Mouse (Mus musculus) stomach, embryonic 16.5 days (tissue): ENCODE measurements around the gene Skida1. TPM values are rescaled to one million over a fixed set of nuclear protein-coding genes. Genes with fewer than 3 reads are reported as not detected.

Source experiments
- ATAC-seq: fragments of 200-750 bp; cut with Nextera tagmentation; 2 replicates; pipeline ENCODE4 v1.8.0; 2017; ENCODE audit warnings: moderate number of reproducible peaks, moderate TSS enrichment; ENCODE audit not compliant: insufficient read depth, low FRiP score
- H3K27ac ChIP-seq: fragments of 300-500 bp; sonication (generic); 2 replicates; pipeline ENCODE4 v1.5.1; 2014; ENCODE audit warnings: low read length
- H3K27me3 ChIP-seq: fragments of 300-500 bp; sonication (generic); 2 replicates; pipeline ENCODE4 v1.6.1; 2014; ENCODE audit warnings: low read length, control low read depth, mixed read lengths; ENCODE audit not compliant: control insufficient read depth, insufficient read depth
- H3K36me3 ChIP-seq: fragments of 300-500 bp; sonication (generic); 2 replicates; pipeline ENCODE4 v1.6.1; 2014; ENCODE audit warnings: low read length; ENCODE audit not compliant: control insufficient read depth, insufficient read depth
- H3K4me1 ChIP-seq: fragments of 300-500 bp; sonication (generic); 2 replicates; pipeline ENCODE4 v1.6.1; 2014; ENCODE audit warnings: low read length, control low read depth, mixed read lengths; ENCODE audit not compliant: control insufficient read depth, insufficient read depth
- H3K4me2 ChIP-seq: fragments of 300-500 bp; sonication (generic); 2 replicates; pipeline ENCODE4 v1.6.1; 2014; ENCODE audit warnings: low read depth, low read length, mixed read lengths
- H3K4me3 ChIP-seq: fragments of 300-500 bp; sonication (generic); replicated peaks from 2 replicates; pipeline ENCODE4 v1.5.1; 2014; ENCODE audit warnings: mild to moderate bottlenecking, low read length
- H3K9ac ChIP-seq: fragments of 300-500 bp; sonication (generic); 2 replicates; pipeline ENCODE4 v1.6.1; 2014; ENCODE audit warnings: low read length
- H3K9me3 ChIP-seq: fragments of 300-500 bp; sonication (generic); replicated peaks from 2 replicates; pipeline ENCODE4 v1.6.1; 2016; ENCODE audit warnings: low read length, control low read depth; ENCODE audit not compliant: control insufficient read depth
- WGBS: fragments of 180-500 bp; shearing (Covaris S2); extraction: QIAGEN DNeasy Blood & Tissue Kit; methylation state at CpG from one replicate; pipeline ENCODE4 v1.1.7; 2014; 5-methylcytosine and 5-hydroxymethylcytosine counted together
- polyA plus RNA-seq: library from polyadenylated mRNA; unstranded; fragments of >200 nt; fragmentation: Nextera tagmentation; extraction: Ambion mirVana; gene quantifications from 2 replicates; pipeline ENCODE4 v1.2.1, GENCODE M21; 2015

Gene Skida1
- polyA plus RNA-seq, 1 experiment from 2014 or later: 3.6 TPM

GRCm38 (mm10) chr2:18034371-18035250 lies 14.2 kb downstream of the Skida1 start:
- Histone ChIP-seq H3K4me2 (no peak overlapping the region), H3K27ac (no peak overlapping the region), H3K4me1 (peaks cover 12% of the 10 kb centered on the region), H3K9me3 (no peaks in the 10 kb centered on the region), H3K36me3 (no peaks in the 10 kb centered on the region), H3K9ac (no peak overlapping the region), H3K4me3 (no peak overlapping the region), H3K27me3 (no peaks in the 10 kb centered on the region)
- WGBS: 75% methylated on average over 10 of the region's 10 CpGs
- ATAC-seq: no peak

- no peak overlapping the region for H3K4me2 ChIP-seq
- WGBS: 69% methylated on average over 10 of the region's 10 CpGs
- no peaks in the 10 kb centered on the region for H3K27me3 ChIP-seq
- H3K9me3 ChIP-seq: no peaks in the 10 kb centered on the region
- peaks cover 10% of the 10 kb centered on the region for H3K4me1 ChIP-seq
- H3K36me3 ChIP-seq: no peaks in the 10 kb centered on the region
- no peak overlapping the region for H3K4me3 ChIP-seq
- no peak overlapping the region for H3K27ac ChIP-seq
- ATAC-seq: no peak
- H3K9ac ChIP-seq: no peak overlapping the region
Measured at GRCm38 (mm10) chr2:18033166-18034108, 15.4 kb downstream of the Skida1 start.

GRCm38 (mm10) chr2:18032538-18032895 lies 16.3 kb downstream of the Skida1 start:
- H3K36me3 ChIP-seq: no peaks in the 10 kb centered on the region
- peaks cover 10% of the 10 kb centered on the region for H3K4me1 ChIP-seq
- ATAC-seq: no peak
- no peak overlapping the region for H3K4me2 ChIP-seq
- H3K27me3 ChIP-seq: no peaks in the 10 kb centered on the region
- no peaks in the 10 kb centered on the region for H3K9me3 ChIP-seq
- 87% methylated on average over 5 of the region's 5 CpGs for whole genome bisulfite sequencing
- H3K9ac ChIP-seq: no peak overlapping the region
- no peak overlapping the region for H3K4me3 ChIP-seq
- no peak overlapping the region for H3K27ac ChIP-seq

- Histone ChIP-seq H3K27me3 (no peaks in the 10 kb centered on the region), H3K36me3 (no peaks in the 10 kb centered on the region), H3K4me3 (peak overlapping the region; percentile 44), H3K27ac (no peak overlapping the region; the same call in 1 of the 2 replicates), H3K4me1 (peaks cover 13% of the 10 kb centered on the region), H3K9me3 (no peaks in the 10 kb centered on the region), H3K4me2 (peak overlapping the region; percentile 78), H3K9ac (peak overlapping the region; percentile 87)
- no peak for ATAC-seq
- WGBS: 8% methylated on average over 34 of the region's 34 CpGs
Measured at GRCm38 (mm10) chr2:18031831-18032537, 16.9 kb downstream of the Skida1 start.

- no peak for ATAC-seq
- no peak overlapping the region for H3K27ac ChIP-seq
- no peaks in the 10 kb centered on the region for H3K27me3 ChIP-seq
- H3K4me3 ChIP-seq: peak overlapping the region; percentile 44
- no peaks in the 10 kb centered on the region for H3K9me3 ChIP-seq
- peaks cover 17% of the 10 kb centered on the region for H3K4me1 ChIP-seq
- peak overlapping the region; percentile 87 for H3K9ac ChIP-seq
- H3K4me2 ChIP-seq: peak overlapping the region; percentile 78
- no peaks in the 10 kb centered on the region for H3K36me3 ChIP-seq
- WGBS: 23% methylated on average over 26 of the region's 26 CpGs
Measured at GRCm38 (mm10) chr2:18031271-18031821, 17.5 kb downstream of the Skida1 start.

GRCm38 (mm10) chr2:18030581-18030980 lies 18.3 kb downstream of the Skida1 start:
- H3K36me3 ChIP-seq: no peaks in the 10 kb centered on the region
- no peak for ATAC-seq
- no peak overlapping the region for H3K9ac ChIP-seq
- H3K27me3 ChIP-seq: no peaks in the 10 kb centered on the region
- H3K4me2 ChIP-seq: no peak overlapping the region
- WGBS: 76% methylated on average over 8 of the region's 8 CpGs
- no peak overlapping the region for H3K27ac ChIP-seq
- no peak overlapping the region for H3K4me3 ChIP-seq
- H3K9me3 ChIP-seq: no peaks in the 10 kb centered on the region
- H3K4me1 ChIP-seq: peaks cover 24% of the 10 kb centered on the region

GRCm38 (mm10) chr2:18029656-18030055 lies 19.2 kb downstream of the Skida1 start:
- Histone ChIP-seq H3K36me3 (no peaks in the 10 kb centered on the region), H3K27ac (no peak overlapping the region), H3K9me3 (no peaks in the 10 kb centered on the region), H3K27me3 (no peaks in the 10 kb centered on the region), H3K4me1 (peaks cover 24% of the 10 kb centered on the region), H3K9ac (no peak overlapping the region), H3K4me3 (no peak overlapping the region), H3K4me2 (no peak overlapping the region)
- ATAC-seq: no peak
- WGBS: 86% methylated on average over 7 of the region's 7 CpGs

- Histone ChIP-seq H3K9ac (peak overlapping the region; percentile 95), H3K27ac (peak overlapping the region; percentile 99), H3K4me3 (peak overlapping the region; percentile 73), H3K36me3 (no peaks in the 10 kb centered on the region), H3K4me2 (peak overlapping the region; percentile 99), H3K9me3 (no peaks in the 10 kb centered on the region), H3K4me1 (peaks cover 24% of the 10 kb centered on the region), H3K27me3 (no peaks in the 10 kb centered on the region)
- WGBS: under 1% methylated on average over 61 of the region's 61 CpGs
- peak; percentile 87 for ATAC-seq
Measured at GRCm38 (mm10) chr2:18028140-18029021, 20.5 kb downstream of the Skida1 start.
